Mouse (Mus musculus): ENCODE measurements around the gene Adam17. TPM values are rescaled to one million over a fixed set of nuclear protein-coding genes. Genes with fewer than 3 reads are reported as not detected.

The Adam17 gene
- total RNA-seq, 2 experiments from 2014 or later = 48.9 to 58.5 TPM

- DNase-seq (ENCODE audit: low spot score) = no peak
- intact Hi-C loops (cut with DNase I) = no loop called here
Observed at GRCm38 (mm10) chr12:21363195-21363594, 10.2 kb downstream of the Adam17 start.

- intact Hi-C loops (cut with DNase I) = no loop called here
- DNase-seq (ENCODE audit: low spot score) = no peak
Observed at GRCm38 (mm10) chr12:21362686-21363085, 10.7 kb downstream of the Adam17 start.

GRCm38 (mm10) chr12:21353681-21354080, 19.8 kb downstream of the Adam17 start:
- no peak for DNase-seq (ENCODE audit: low spot score)
- intact Hi-C loops (cut with DNase I) = no loop called here

- DNase-seq (ENCODE audit: low spot score) = no peak
Observed at GRCm38 (mm10) chr12:21350113-21350876, 23.1 kb downstream of the Adam17 start.

GRCm38 (mm10) chr12:21346972-21347371, 26.5 kb downstream of the Adam17 start:
- DNase-seq (ENCODE audit: low spot score) = no peak
- intact Hi-C loops (cut with DNase I) = no loop called here

More at GRCm38 (mm10) chr12:21350113-21350876, 23.1 kb downstream of the Adam17 start:
- intact Hi-C loops (cut with DNase I) = no loop called here

- intact Hi-C loops (cut with DNase I) = no loop called here
- DNase-seq (ENCODE audit: low spot score) = no peak
Observed at GRCm38 (mm10) chr12:21340674-21341073, 32.8 kb downstream of the Adam17 start.

- intact Hi-C loops (cut with DNase I) = no loop called here
- no peak for DNase-seq (ENCODE audit: low spot score)
Observed at GRCm38 (mm10) chr12:21337171-21337570, 36.3 kb downstream of the Adam17 start.

GRCm38 (mm10) chr12:21335869-21336268, 37.6 kb downstream of the Adam17 start:
- DNase-seq (ENCODE audit: low spot score) = no peak
- intact Hi-C loops (cut with DNase I) = no loop called here

- intact Hi-C loops (cut with DNase I) = no loop called here
- no peak for DNase-seq (ENCODE audit: low spot score)
Observed at GRCm38 (mm10) chr12:21333766-21334165, 39.7 kb downstream of the Adam17 start.

GRCm38 (mm10) chr12:21333021-21333420, 40.4 kb downstream of the Adam17 start:
- no peak for DNase-seq (ENCODE audit: low spot score)

GRCm38 (mm10) chr12:21331711-21332110, 41.7 kb downstream of the Adam17 start:
- no peak for DNase-seq (ENCODE audit: low spot score)
- intact Hi-C loops (cut with DNase I) = no loop called here

More at GRCm38 (mm10) chr12:21333021-21333420, 40.4 kb downstream of the Adam17 start:
- intact Hi-C loops (cut with DNase I) = no loop called here

- DNase-seq (ENCODE audit: low spot score) = no peak
- intact Hi-C loops (cut with DNase I) = no loop called here
Observed at GRCm38 (mm10) chr12:21330961-21331576, 42.4 kb downstream of the Adam17 start.

GRCm38 (mm10) chr12:21329661-21330400, 43.6 kb downstream of the Adam17 start:
- intact Hi-C loops (cut with DNase I) = no loop called here
- no peak for DNase-seq (ENCODE audit: low spot score)

- no peak for DNase-seq (ENCODE audit: low spot score)
- intact Hi-C loops (cut with DNase I) = no loop called here
Observed at GRCm38 (mm10) chr12:21326325-21326724, 47.1 kb downstream of the Adam17 start.

GRCm38 (mm10) chr12:21325266-21325665, 48.2 kb downstream of the Adam17 start:
- intact Hi-C loops (cut with DNase I) = no loop called here
- no peak for DNase-seq (ENCODE audit: low spot score)

- DNase-seq (ENCODE audit: low spot score) = no peak
- intact Hi-C loops (cut with DNase I) = no loop called here
Observed at GRCm38 (mm10) chr12:21324101-21324500, 49.3 kb downstream of the Adam17 start.

- DNase-seq (ENCODE audit: low spot score) = no peak
- intact Hi-C loops (cut with DNase I) = no loop called here
Observed at GRCm38 (mm10) chr12:21322856-21323255, 50.6 kb downstream of the Adam17 start.

- no peak for DNase-seq (ENCODE audit: low spot score)
- intact Hi-C loops (cut with DNase I) = no loop called here
Observed at GRCm38 (mm10) chr12:21322296-21322695, 51.1 kb downstream of the Adam17 start.

GRCm38 (mm10) chr12:21321170-21321569, 52.3 kb downstream of the Adam17 start:
- intact Hi-C loops (cut with DNase I) = no loop called here

GRCm38 (mm10) chr12:21320317-21320716, 53.1 kb downstream of the Adam17 start:
- intact Hi-C loops (cut with DNase I) = no loop called here
- no peak for DNase-seq (ENCODE audit: low spot score)

More at GRCm38 (mm10) chr12:21321170-21321569, 52.3 kb downstream of the Adam17 start:
- DNase-seq (ENCODE audit: low spot score) = no peak

Data from heart, postnatal 25 days (tissue).